Mouse (Mus musculus) gastrocnemius, postnatal 10 days (tissue): ENCODE measurements around the gene Fam209. TPM values are rescaled to one million over a fixed set of nuclear protein-coding genes. Genes with fewer than 3 reads are reported as not detected.

Experiments
- total RNA-seq, 2 experiments: library from RNA; stranded (reverse); gene quantifications; 2 replicates each; pipeline ENCODE4 v1.2.3; 2021

Fam209 gene
- total RNA-seq, 2 experiments from 2014 or later: 0.35 to 0.54 TPM

Other genes with a start within 250 kb of the Fam209 start
- not detected for gene Mc3r, start 224.0 kb upstream of the Fam209 start, total RNA-seq
- 1 to 10 TPM; 3.2 to 3.3 TPM for gene Fam210b, start 127.0 kb upstream of the Fam209 start, total RNA-seq
- 1 to 10 TPM; 6.0 to 7.0 TPM for gene Aurka, start 102.0 kb upstream of the Fam209 start, total RNA-seq
- 10 to 100 TPM; 15.8 to 22.2 TPM for gene Cstf1, start 101.8 kb upstream of the Fam209 start, total RNA-seq
- under 1 TPM; 0.26 to 0.41 TPM for gene Cass4, start 78.7 kb upstream of the Fam209 start, total RNA-seq
- 10 to 100 TPM; 34.9 to 40.9 TPM for gene Rtf2, start 32.0 kb upstream of the Fam209 start, total RNA-seq
- gene Gcnt7, start 13.9 kb upstream of the Fam209 start, total RNA-seq: not detected
- not detected for gene Tfap2c, start 77.1 kb downstream of the Fam209 start, total RNA-seq